Mouse (Mus musculus) adrenal gland, adult 8-10 months (tissue): ENCODE results near the gene Mcm10. TPM values are rescaled to one million over a fixed set of nuclear protein-coding genes. Genes with fewer than 3 reads are reported as not detected.
"Not testable (repeated sequence)": the region's sequence is repeated elsewhere in the genome, so short reads cannot be mapped to it uniquely, and the experiment has no call there.

Source experiments
- DNase-seq: peaks from one replicate; pipeline ENCODE4 v3.0.0; 2022
- total RNA-seq, 4 experiments: library from RNA; stranded (reverse); gene quantifications; 2 replicates each; pipeline ENCODE4 v1.2.4; 2022

Gene Mcm10
- total RNA-seq, 4 experiments from 2014 or later = 2.0 to 7.3 (median 5.1) TPM

DNA sequence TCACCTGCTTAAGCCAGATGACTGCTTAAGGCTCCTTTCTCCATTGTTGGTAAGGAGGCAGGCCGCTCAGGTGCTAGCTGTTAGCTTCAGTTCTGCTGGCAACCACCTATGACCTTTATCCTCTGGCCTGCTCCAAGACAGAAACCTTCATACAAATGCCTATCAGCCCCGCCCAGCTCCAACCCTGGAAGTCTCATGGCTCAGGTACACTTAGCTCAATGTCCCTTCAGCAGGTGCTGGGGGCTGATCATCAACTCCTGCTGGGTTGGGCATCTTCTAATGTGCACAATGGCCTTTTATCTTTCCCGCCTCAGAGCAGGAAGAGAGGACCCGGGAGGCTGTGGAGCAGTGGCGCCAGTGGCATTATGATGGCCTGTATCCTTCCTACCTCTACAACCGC is 27.6 kb downstream of the Mcm10 start:
- DNase-seq = no peak

DNA sequence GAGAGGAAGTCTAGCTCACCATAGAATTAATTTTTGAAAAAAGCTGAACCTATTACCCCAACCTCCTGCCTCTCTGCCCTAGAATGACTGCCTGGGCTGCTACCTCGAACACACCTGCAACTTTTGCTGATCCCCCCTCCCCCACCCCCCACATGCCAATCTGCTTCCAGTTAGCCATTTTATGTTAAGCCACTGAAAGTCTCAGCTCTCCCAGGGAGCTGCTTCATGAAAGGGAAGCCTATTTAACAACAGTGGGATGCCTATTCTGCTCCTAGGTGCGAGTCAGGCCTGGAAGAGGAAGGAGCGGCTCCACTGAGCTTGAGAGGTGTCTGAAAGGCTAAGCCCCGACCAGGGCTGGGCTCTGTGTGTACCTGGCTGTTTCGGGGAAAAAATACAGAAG is 28.6 kb downstream of the Mcm10 start:
- no peak for DNase-seq

DNA sequence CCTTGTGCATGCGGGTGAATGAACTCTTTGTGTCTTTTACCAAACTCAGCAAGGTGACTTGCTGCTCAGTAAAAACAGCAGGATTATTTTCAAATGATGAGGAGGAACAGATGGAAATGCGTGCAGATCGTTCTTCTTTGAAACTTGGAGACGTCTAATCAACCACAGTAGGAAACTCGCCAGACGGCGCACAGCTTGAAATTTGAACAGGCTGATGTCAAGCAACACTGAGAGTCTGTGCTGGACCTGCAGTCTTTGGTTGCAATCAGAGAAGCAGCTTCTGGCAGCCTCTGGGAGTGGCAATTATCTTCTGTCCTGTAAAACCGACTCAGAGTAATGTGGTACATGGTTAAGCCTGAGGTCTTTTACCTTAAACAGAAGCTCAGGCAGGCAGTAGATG is 34.5 kb downstream of the Mcm10 start:
- no peak for DNase-seq

DNA sequence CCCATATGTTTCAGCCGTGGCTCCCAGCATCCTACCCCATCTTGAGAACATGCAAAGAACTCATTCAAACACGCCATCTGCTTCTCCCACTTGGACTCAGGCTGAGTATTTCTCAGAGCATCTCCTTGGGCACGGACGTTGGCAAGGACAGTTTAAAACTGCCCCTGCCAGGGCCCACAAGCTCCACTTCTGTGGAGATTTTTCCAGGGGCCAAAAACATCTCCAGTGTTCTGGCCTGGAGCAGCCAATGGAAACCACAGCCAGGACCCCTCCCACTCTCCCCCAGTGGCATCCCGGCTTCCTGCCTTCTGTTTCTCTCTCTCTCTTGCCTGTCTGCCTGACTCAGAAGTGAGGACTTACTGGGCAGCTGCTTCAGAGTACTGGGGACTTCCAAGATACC is 36.8 kb downstream of the Mcm10 start, which contains the start of gene Ucma:
Gene Ucma (plus strand): TSS at position 316 of the 400 bp plus-strand sequence.
- DNase-seq = no peak

DNA sequence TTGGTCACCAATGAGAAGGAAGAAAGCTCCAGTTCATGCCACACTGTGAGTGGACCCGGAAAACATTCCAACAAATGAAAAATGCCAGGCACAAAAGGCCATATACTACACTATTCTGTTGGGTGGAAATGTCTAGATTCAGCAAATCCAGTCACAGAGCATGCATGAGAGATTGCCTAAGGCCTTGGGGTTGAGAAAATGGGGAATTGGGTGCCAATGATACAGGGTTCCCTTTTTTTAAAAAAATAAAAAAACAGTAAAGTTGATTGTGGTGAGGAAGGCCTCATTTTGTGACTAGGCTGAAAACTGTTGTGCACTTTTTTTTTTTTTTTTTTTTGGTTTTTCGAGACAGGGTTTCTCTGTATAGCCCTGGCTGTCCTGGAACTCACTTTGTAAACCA is 43.5 kb downstream of the Mcm10 start:
- DNase-seq = no peak

DNA sequence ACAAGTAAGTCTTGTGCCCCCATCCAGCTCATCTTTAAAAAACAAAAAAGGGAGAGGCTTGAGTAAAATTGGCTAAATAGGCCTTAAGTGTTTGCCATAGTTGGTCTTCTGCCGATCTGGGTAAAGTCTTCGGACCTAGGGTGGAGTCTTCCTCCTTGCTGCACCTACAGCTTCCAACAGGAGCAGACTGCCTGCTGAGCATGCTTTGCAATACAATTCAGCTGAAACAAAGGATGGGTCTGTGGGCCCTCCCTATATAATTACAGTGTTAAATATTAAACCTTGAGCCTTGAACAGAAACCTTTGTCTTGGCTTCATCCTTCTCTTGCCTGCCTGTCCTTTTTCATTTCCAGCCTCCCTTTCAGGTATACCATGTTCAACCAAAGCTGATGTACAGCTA is 44.8 kb downstream of the Mcm10 start:
- DNase-seq = no peak

DNA sequence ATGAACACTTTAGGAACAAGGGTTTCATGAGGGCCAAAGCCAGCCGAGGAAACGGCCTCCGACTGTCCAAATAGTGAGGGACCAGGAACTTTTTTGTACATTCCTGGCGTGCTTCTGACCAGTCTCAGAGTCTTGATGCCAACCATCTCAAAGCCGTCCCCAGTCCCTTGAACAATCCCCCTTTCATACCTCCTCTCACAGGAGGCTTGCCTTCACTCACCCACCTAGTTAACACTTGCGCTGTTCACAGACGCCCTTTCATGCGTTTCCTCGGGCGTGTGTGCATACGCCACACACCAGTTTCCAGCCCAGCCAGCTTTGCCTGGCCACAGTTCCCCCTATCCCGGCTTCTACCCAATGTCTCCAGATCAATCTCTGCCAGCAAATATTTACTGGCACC is 54.6 kb downstream of the Mcm10 start:
- DNase-seq = no peak

DNA sequence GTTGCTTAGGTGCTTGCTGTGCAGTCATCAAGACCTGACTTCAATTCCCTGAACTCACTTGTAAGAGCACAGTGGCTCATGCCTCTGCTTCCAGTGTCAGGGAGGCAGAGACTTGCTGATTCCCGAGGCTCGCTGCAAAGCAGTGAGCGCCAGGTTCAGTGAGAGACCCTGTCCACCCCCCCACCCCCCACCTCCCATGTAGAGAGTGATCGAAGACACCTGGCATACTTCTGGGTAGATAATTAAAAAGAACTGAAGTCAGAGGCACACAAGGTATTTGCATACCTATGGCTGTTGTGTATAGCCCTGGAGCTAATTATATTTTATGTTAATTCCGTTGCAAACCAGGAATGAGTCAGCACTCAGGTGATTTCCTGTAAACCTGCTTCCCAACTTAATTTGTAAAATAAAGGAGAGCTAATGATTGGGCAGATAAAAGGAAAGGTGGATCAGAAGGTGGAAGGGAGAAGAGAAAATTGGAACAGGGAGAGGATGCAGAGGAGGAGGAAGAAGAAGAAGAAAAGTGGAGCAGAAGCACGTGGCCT is 58.3 kb downstream of the Mcm10 start:
- DNase-seq = no peak

DNA sequence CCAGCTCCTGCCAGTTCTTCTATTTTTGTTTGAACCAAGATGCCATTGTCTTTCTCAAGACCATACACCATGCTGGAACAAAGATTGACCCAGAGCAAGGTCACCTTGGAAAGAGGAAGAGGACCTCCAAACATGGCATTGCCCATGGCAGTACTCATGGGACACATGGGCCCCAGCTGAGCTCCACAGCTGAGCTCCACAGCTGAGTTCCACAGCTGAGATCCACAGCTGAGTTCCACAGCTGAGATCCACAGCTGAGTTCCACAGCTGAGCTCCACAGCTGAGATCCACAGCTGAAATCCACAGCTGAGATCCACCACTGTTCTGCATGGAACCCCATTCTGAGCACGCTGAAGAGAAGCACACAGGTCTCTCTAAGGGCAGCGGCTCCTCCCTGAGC is 61.6 kb downstream of the Mcm10 start:
- no peak for DNase-seq

DNA sequence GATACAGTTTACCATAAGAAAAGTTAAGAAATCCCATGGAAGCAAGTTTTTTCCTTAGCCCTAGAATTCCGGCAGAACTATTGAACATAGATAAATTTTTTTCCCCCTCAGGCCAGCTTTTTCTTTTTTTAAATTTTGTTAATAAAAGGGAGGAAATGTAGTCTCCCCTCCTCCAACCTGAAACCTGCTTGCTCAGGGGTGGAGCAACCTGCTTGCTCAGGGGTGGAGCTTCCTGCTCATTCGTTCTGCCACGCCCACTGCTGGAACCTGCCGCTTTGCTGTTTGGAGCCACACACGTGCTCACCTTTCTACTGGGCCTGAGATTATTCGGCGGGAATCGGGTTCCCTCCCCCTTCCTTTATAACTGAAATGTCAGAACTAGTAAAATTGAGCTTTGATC is 62.9 kb downstream of the Mcm10 start:
- not testable (repeated sequence) for DNase-seq

DNA sequence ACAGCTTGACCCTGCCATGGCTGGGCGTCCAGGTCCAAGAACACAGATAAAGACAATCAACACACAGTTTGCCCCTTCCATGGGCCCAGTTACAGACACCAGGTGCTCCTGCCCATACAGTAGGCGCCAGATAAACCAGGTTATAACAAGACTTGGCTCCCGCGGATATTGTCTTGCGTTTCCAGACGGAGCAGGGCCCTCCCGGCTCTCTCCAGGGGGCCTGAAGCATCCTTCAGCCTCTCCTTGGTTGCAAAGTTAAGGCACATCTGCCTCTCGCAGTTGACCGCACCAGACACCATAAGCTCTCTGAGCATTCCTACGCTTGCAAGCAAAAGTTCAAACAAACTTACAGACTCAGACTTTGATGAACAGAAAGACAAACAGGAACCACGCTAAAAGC is 71.7 kb downstream of the Mcm10 start:
- no peak for DNase-seq

Other genes starting within 250 kb of the Mcm10 start
- gene Sephs1, start 131.2 kb downstream of the Mcm10 start, total RNA-seq = 10 to 100 TPM; 55.4 to 66.8 (median 59.2) TPM
- gene Phyh, start 93.8 kb downstream of the Mcm10 start, total RNA-seq = 100 to 1,000 TPM; 169 to 329 (median 213) TPM
- not detected for gene Ucma, start 36.7 kb downstream of the Mcm10 start, total RNA-seq
- 100 to 1,000 TPM in 2 of 4 experiments, 10 to 100 TPM in 2; 75.5 to 187 (median 117) TPM for gene Optn, start 51.3 kb upstream of the Mcm10 start, total RNA-seq
- gene Ccdc3, start 125.0 kb upstream of the Mcm10 start, total RNA-seq = 10 to 100 TPM in 2 of 4 experiments, 1 to 10 TPM in 2; 7.9 to 30.5 (median 11.8) TPM